Mouse (Mus musculus) right cerebral cortex, postnatal 4 days (tissue): ENCODE measurements around the gene Glis2.

ENCODE experiments used
- DNase-seq: peaks from one replicate; pipeline ENCODE4 v3.0.0-alpha.2; 2022

Glis2 gene

GRCm38 (mm10) chr16:4584438-4584837 lies 10.1 kb upstream of the Glis2 start:
- no peak for DNase-seq

- no peak for DNase-seq
These were observed 8.6 kb upstream of the Glis2 start for GRCm38 (mm10) chr16:4585642-4586530.

GRCm38 (mm10) chr16:4586531-4587123 lies 7.9 kb upstream of the Glis2 start:
- DNase-seq = peak; percentile 84

GRCm38 (mm10) chr16:4587516-4588210 lies 6.8 kb upstream of the Glis2 start:
- DNase-seq = no peak

- no peak for DNase-seq
These were observed 4.3 kb upstream of the Glis2 start for GRCm38 (mm10) chr16:4590236-4590635.

- peak; percentile 61 for DNase-seq
These were observed 1.3 kb upstream of the Glis2 start for GRCm38 (mm10) chr16:4592909-4593875.

GRCm38 (mm10) chr16:4594814-4595526 lies 457 bp downstream of the Glis2 start:
- peak; percentile 51 for DNase-seq

- DNase-seq = peak; percentile 58
These were observed 1.0 kb downstream of the Glis2 start for GRCm38 (mm10) chr16:4595527-4595963.

GRCm38 (mm10) chr16:4596141-4596728 lies 1.7 kb downstream of the Glis2 start:
- no peak for DNase-seq

- no peak for DNase-seq
These were observed 2.3 kb downstream of the Glis2 start for GRCm38 (mm10) chr16:4596836-4597235.

GRCm38 (mm10) chr16:4597296-4597695 lies 2.8 kb downstream of the Glis2 start:
- DNase-seq = no peak

GRCm38 (mm10) chr16:4598041-4598440 lies 3.5 kb downstream of the Glis2 start:
- DNase-seq = no peak

GRCm38 (mm10) chr16:4598891-4599543 lies 4.5 kb downstream of the Glis2 start:
- no peak for DNase-seq

GRCm38 (mm10) chr16:4599616-4600015 lies 5.1 kb downstream of the Glis2 start:
- no peak for DNase-seq

- no peak for DNase-seq
These were observed 6.3 kb downstream of the Glis2 start for GRCm38 (mm10) chr16:4600701-4601310.

GRCm38 (mm10) chr16:4602189-4602588 lies 7.7 kb downstream of the Glis2 start:
- DNase-seq = no peak

GRCm38 (mm10) chr16:4602766-4603452 lies 8.4 kb downstream of the Glis2 start:
- DNase-seq = no peak

- DNase-seq = no peak
These were observed 8.9 kb downstream of the Glis2 start for GRCm38 (mm10) chr16:4603453-4603837.

GRCm38 (mm10) chr16:4604293-4604837 lies 9.9 kb downstream of the Glis2 start:
- no peak for DNase-seq
